In genomic region chr2:69640100-69640499, GRCm38 (mm10) we compare ENCODE assay signal across 12 mouse cellular contexts. TPM values are rescaled to one million over a fixed set of nuclear protein-coding genes. Genes with fewer than 3 reads are reported as not detected.
DNase-seq lines count a peak whose midpoint lies in the region; ATAC-seq and TF ChIP-seq lines count a peak whose summit lies in the region.
"Had no signal": no experiment of that assay in that cellular context is flagged by ENCODE, and none has a peak within 500 bp of the region (broad histone marks: within the 10 kb centered on the region; RNA-seq: fewer than 3 reads in every experiment).

No protein-coding gene starts in this region.

- ATAC-seq in limb, embryonic 13.5 days (ENCODE audit: low FRiP score, low read depth), result 0 out of 2 replicates have a peak, but pooled peaks have one; percentile 36
- peak; percentile 83 for ATAC-seq in hindbrain, postnatal 0 days
- ATAC-seq in granulocyte monocyte progenitor cell, adult 5-6 weeks (replicated peaks; ENCODE audit: poor library complexity, severe bottlenecking), result no peak
- ATAC-seq: lung, postnatal 0 days had no signal

- peaks cover 3% of the 10 kb centered on the region; the same call in 1 of the 2 replicates for H3K4me1 ChIP-seq in limb, embryonic 13.5 days
- 0 out of 2 replicates have a peak, but pooled peaks cover 4% of the 10 kb centered on the region for H3K4me1 ChIP-seq in limb, embryonic 10.5 days
- H3K4me1 ChIP-seq in hindbrain, postnatal 0 days (ENCODE audit: insufficient read depth, low read length), result no peaks in the 10 kb centered on the region

- no peak overlapping the region for H3K4me2 ChIP-seq in limb, embryonic 13.5 days (replicated peaks)
- H3K4me2 ChIP-seq in hindbrain, postnatal 0 days (ENCODE audit: low read depth, low read length), result peak overlapping the region; percentile 31; the same call in 1 of the 2 replicates
- H3K4me2 ChIP-seq: heart, embryonic 13.5 days had no signal

- no peak overlapping the region for H3K9ac ChIP-seq in limb, embryonic 13.5 days
- H3K9ac ChIP-seq in hindbrain, postnatal 0 days (replicated peaks; ENCODE audit: low read length), result no peak overlapping the region
- H3K9ac ChIP-seq: heart, embryonic 13.5 days had no signal

- no peak for TF ChIP-seq CTCF in hindbrain, postnatal 0 days (IDR thresholded peaks at IDR 0.05; ENCODE audit: low read depth)

- no peaks in the 10 kb centered on the region for H3K9me3 ChIP-seq in limb, embryonic 13.5 days
- H3K9me3 ChIP-seq in limb, embryonic 10.5 days (replicated peaks), result no peaks in the 10 kb centered on the region
- H3K9me3 ChIP-seq in hindbrain, postnatal 0 days (ENCODE audit: low read length), result no peaks in the 10 kb centered on the region
- H3K9me3 ChIP-seq: heart, embryonic 13.5 days had no signal

- H3K27ac ChIP-seq in limb, embryonic 13.5 days, result no peak overlapping the region
- no peak overlapping the region for H3K27ac ChIP-seq in limb, embryonic 10.5 days
- H3K27ac ChIP-seq in hindbrain, postnatal 0 days, result 0 out of 2 replicates have a peak overlapping the region, but pooled peaks have one; percentile 7
- H3K27ac ChIP-seq: heart, embryonic 13.5 days had no signal

- H3K36me3 ChIP-seq in limb, embryonic 13.5 days, result no peaks in the 10 kb centered on the region
- no peaks in the 10 kb centered on the region for H3K36me3 ChIP-seq in limb, embryonic 10.5 days
- H3K36me3 ChIP-seq in hindbrain, postnatal 0 days (ENCODE audit: insufficient read depth, low read length), result no peaks in the 10 kb centered on the region
- H3K36me3 ChIP-seq: heart, embryonic 13.5 days had no signal

- H3K4me3 ChIP-seq in limb, embryonic 13.5 days, result no peak overlapping the region
- H3K4me3 ChIP-seq in limb, embryonic 10.5 days, result no peak overlapping the region
- no peak overlapping the region for H3K4me3 ChIP-seq in hindbrain, postnatal 0 days (ENCODE audit: low read length)
- H3K4me3 ChIP-seq: heart, embryonic 13.5 days had no signal

- DNase-seq in limb, embryonic 10.5 days (ENCODE audit: low spot score), result no peak
- peak; percentile 48 for DNase-seq in brain, adult 2 months (ENCODE audit: low read depth, low spot score)
- peak; percentile 77 for DNase-seq in hindbrain, postnatal 0 days (ENCODE audit: low spot score)
- peak; percentile 73 for DNase-seq in retina, embryonic 14.5 days (ENCODE audit: low spot score)
- no peak for DNase-seq in gastrocnemius, postnatal 4 days (ENCODE audit: low spot score in 2 of 2)
- DNase-seq in layer of hippocampus, adult 18-20 months (ENCODE audit: low spot score in 2 of 2), result no peak
- DNase-seq: thymus, adult 2 months had no signal

- WGBS in limb, embryonic 13.5 days, result 58% methylated on average over 10 of the region's 10 CpGs
- WGBS in limb, embryonic 10.5 days, result 60% methylated on average over 10 of the region's 10 CpGs
- 32% methylated on average over 10 of the region's 10 CpGs for WGBS in hindbrain, postnatal 0 days

- H3K27me3 ChIP-seq in limb, embryonic 13.5 days, result no peaks in the 10 kb centered on the region
- H3K27me3 ChIP-seq in limb, embryonic 10.5 days (ENCODE audit: low read depth, poor library complexity, severe bottlenecking), result no peaks in the 10 kb centered on the region
- no peaks in the 10 kb centered on the region for H3K27me3 ChIP-seq in hindbrain, postnatal 0 days (ENCODE audit: insufficient read depth, low read length)
- H3K27me3 ChIP-seq: heart, embryonic 13.5 days had no signal

RNA-seq across cellular contexts. Expression of gene Bbs5, which starts 6.9 kb away (rescaled TPM):
- 20.5 and 21.6 TPM in 2 replicates for polyA plus RNA-seq in limb, embryonic 13.5 days (2015; fragmentation: Nextera tagmentation; extraction: Ambion mirVana)
- polyA plus RNA-seq in limb, embryonic 10.5 days (2016; fragmentation: Nextera tagmentation; extraction: Ambion mirVana), result 16.1 and 16.8 TPM in 2 replicates
- 13.3 and 18.3 TPM in 2 replicates for total RNA-seq in hindbrain, postnatal 0 days (2014; rRNA removed)
- 26.1 and 26.7 TPM in 2 replicates for polyA plus RNA-seq in hindbrain, postnatal 0 days (2015; fragmentation: Nextera tagmentation; extraction: Ambion mirVana)
- 1 to 10 TPM; 6.3 to 6.7 TPM for total RNA-seq in gastrocnemius, postnatal 4 days (2021)
- 10 to 100 TPM; 21.8 to 25.0 TPM for total RNA-seq in layer of hippocampus, adult 18-20 months (2021)
- total RNA-seq in granulocyte monocyte progenitor cell, adult 5-6 weeks (2014; fragmentation: Nextera tagmentation), result 18.0 and 19.5 TPM in 2 replicates
- 5.2 and 8.7 TPM in 2 replicates for total RNA-seq in granulocyte monocyte progenitor cell, adult 5-6 weeks (2017)

RNA-seq across cellular contexts. Expression of gene Klhl41, which starts 29.8 kb away (rescaled TPM):
- polyA plus RNA-seq in limb, embryonic 13.5 days (2015; fragmentation: Nextera tagmentation; extraction: Ambion mirVana), result 17.6 and 22.0 TPM in 2 replicates
- polyA plus RNA-seq in limb, embryonic 10.5 days (2016; fragmentation: Nextera tagmentation; extraction: Ambion mirVana), result 0.30 and 1.1 TPM in 2 replicates
- total RNA-seq in hindbrain, postnatal 0 days (2014; rRNA removed), result 1.3 TPM in 1 of 2 replicates, not detected in the other
- polyA plus RNA-seq in hindbrain, postnatal 0 days (2015; fragmentation: Nextera tagmentation; extraction: Ambion mirVana), result 0.05 and 0.09 TPM in 2 replicates
- 100 to 1,000 TPM; 564 to 620 TPM for total RNA-seq in gastrocnemius, postnatal 4 days (2021)
- under 1 TPM; 0.25 to 0.47 TPM for total RNA-seq in layer of hippocampus, adult 18-20 months (2021)
- not detected in 2 replicates for total RNA-seq in granulocyte monocyte progenitor cell, adult 5-6 weeks (2014; fragmentation: Nextera tagmentation)
- total RNA-seq in granulocyte monocyte progenitor cell, adult 5-6 weeks (2017), result 0.09 and 0.26 TPM in 2 replicates

RNA-seq across cellular contexts. Expression of gene Lrp2, which starts 54.2 kb away (rescaled TPM):
- polyA plus RNA-seq in limb, embryonic 13.5 days (2015; fragmentation: Nextera tagmentation; extraction: Ambion mirVana), result 0.04 TPM in 1 of 2 replicates, not detected in the other
- polyA plus RNA-seq in limb, embryonic 10.5 days (2016; fragmentation: Nextera tagmentation; extraction: Ambion mirVana), result 0.15 and 0.18 TPM in 2 replicates
- 3.9 and 5.4 TPM in 2 replicates for total RNA-seq in hindbrain, postnatal 0 days (2014; rRNA removed)
- 0.46 and 0.48 TPM in 2 replicates for polyA plus RNA-seq in hindbrain, postnatal 0 days (2015; fragmentation: Nextera tagmentation; extraction: Ambion mirVana)
- under 1 TPM; 0.05 to 0.10 TPM for total RNA-seq in gastrocnemius, postnatal 4 days (2021)
- total RNA-seq in layer of hippocampus, adult 18-20 months (2021), result under 1 TPM; 0.53 to 0.59 TPM
- not detected in 2 replicates for total RNA-seq in granulocyte monocyte progenitor cell, adult 5-6 weeks (2014; fragmentation: Nextera tagmentation)
- 0.22 TPM in 1 of 2 replicates, not detected in the other for total RNA-seq in granulocyte monocyte progenitor cell, adult 5-6 weeks (2017)
- total RNA-seq: MEL had no signal

Comparison
In these comparisons a context has a peak if more than half of its experiments do, and no peak if none do; other contexts are left out.
1. DNase-seq: peak in brain, adult 2 months (single experiment), hindbrain, postnatal 0 days (single experiment) and retina, embryonic 14.5 days (single experiment); none in limb, embryonic 10.5 days (single experiment), gastrocnemius, postnatal 4 days (0 of 2) and layer of hippocampus, adult 18-20 months (0 of 2).
2. RNA of gene Klhl41, which starts 29.8 kb away (total RNA-seq): 564 to 620 TPM in gastrocnemius, postnatal 4 days; 0.25 to 0.47 TPM in layer of hippocampus, adult 18-20 months, 0.09 to 0.26 TPM in granulocyte monocyte progenitor cell, adult 5-6 weeks and 1.3 TPM in hindbrain, postnatal 0 days; every median in the first group is over 100 times any median in the second.